Mouse (Mus musculus): ENCODE data around the gene Tmem30b. TPM values are rescaled to one million over a fixed set of nuclear protein-coding genes. Genes with fewer than 3 reads are reported as not detected.
"Not testable (repeated sequence)": the region's sequence is repeated elsewhere in the genome, so short reads cannot be mapped to it uniquely, and the experiment has no call there.

The Tmem30b gene
- polyA plus RNA-seq, 1 experiment from 2014 or later: 2.0 TPM

- no peak overlapping the region for H3K27ac ChIP-seq (replicated peaks)
- H3K4me3 ChIP-seq: no peak overlapping the region
- H3K9ac ChIP-seq (replicated peaks): no peak overlapping the region
- H3K9me3 ChIP-seq: no peaks in the 10 kb centered on the region
- no peaks in the 10 kb centered on the region for H3K36me3 ChIP-seq
- no peaks in the 10 kb centered on the region for H3K27me3 ChIP-seq
- WGBS: 83% methylated on average over 11 of the region's 11 CpGs
- H3K4me2 ChIP-seq (replicated peaks): no peak overlapping the region
- ATAC-seq (ENCODE audit: low FRiP score, low read depth): no peak
- H3K4me1 ChIP-seq: peaks cover 4% of the 10 kb centered on the region; the same call in 1 of the 2 replicates
These were observed 16.6 kb downstream of the Tmem30b start for GRCm38 (mm10) chr12:73529590-73529989.

GRCm38 (mm10) chr12:73529131-73529530 is 17.1 kb downstream of the Tmem30b start:
- H3K36me3 ChIP-seq: no peaks in the 10 kb centered on the region
- no peak overlapping the region for H3K9ac ChIP-seq (replicated peaks)
- H3K4me3 ChIP-seq: no peak overlapping the region
- H3K27ac ChIP-seq (replicated peaks): no peak overlapping the region
- peaks cover 4% of the 10 kb centered on the region; the same call in 1 of the 2 replicates for H3K4me1 ChIP-seq
- no peaks in the 10 kb centered on the region for H3K9me3 ChIP-seq
- ATAC-seq (ENCODE audit: low FRiP score, low read depth): no peak
- no peak overlapping the region for H3K4me2 ChIP-seq (replicated peaks)
- 46% methylated on average over 9 of the region's 9 CpGs for WGBS
- no peaks in the 10 kb centered on the region for H3K27me3 ChIP-seq

GRCm38 (mm10) chr12:73528142-73528541 is 18.1 kb downstream of the Tmem30b start:
- not testable (repeated sequence) for H3K9me3 ChIP-seq; H3K27ac ChIP-seq (replicated peaks); H3K27me3 ChIP-seq; H3K4me2 ChIP-seq (replicated peaks); H3K9ac ChIP-seq (replicated peaks); H3K4me3 ChIP-seq; H3K36me3 ChIP-seq; ATAC-seq (ENCODE audit: low FRiP score, low read depth); H3K4me1 ChIP-seq
- WGBS: 100% methylated on average over 1 of the region's 1 CpGs

- Histone ChIP-seq H3K9ac (replicated peaks) (no peak overlapping the region), H3K36me3 (no peaks in the 10 kb centered on the region), H3K9me3 (no peaks in the 10 kb centered on the region), H3K4me2 (replicated peaks) (no peak overlapping the region), H3K27me3 (no peaks in the 10 kb centered on the region), H3K27ac (replicated peaks) (no peak overlapping the region), H3K4me3 (no peak overlapping the region), H3K4me1 (peaks cover 4% of the 10 kb centered on the region; the same call in 1 of the 2 replicates)
- no peak for ATAC-seq (ENCODE audit: low FRiP score, low read depth)
- WGBS: 74% methylated on average over 8 of the region's 8 CpGs
These were observed 20.8 kb downstream of the Tmem30b start for GRCm38 (mm10) chr12:73525254-73525885.

GRCm38 (mm10) chr12:73523066-73523465 is 23.1 kb downstream of the Tmem30b start:
- ATAC-seq (ENCODE audit: low FRiP score, low read depth): no peak
- H3K9ac ChIP-seq (replicated peaks): no peak overlapping the region
- H3K27me3 ChIP-seq: peaks cover 7% of the 10 kb centered on the region; the same call in 1 of the 2 replicates
- H3K4me1 ChIP-seq: peaks cover 4% of the 10 kb centered on the region; the same call in 1 of the 2 replicates
- no peaks in the 10 kb centered on the region for H3K36me3 ChIP-seq
- H3K27ac ChIP-seq (replicated peaks): no peak overlapping the region
- 85% methylated on average over 12 of the region's 12 CpGs for WGBS
- no peak overlapping the region for H3K4me3 ChIP-seq
- H3K9me3 ChIP-seq: no peaks in the 10 kb centered on the region
- no peak overlapping the region for H3K4me2 ChIP-seq (replicated peaks)

- ATAC-seq (ENCODE audit: low FRiP score, low read depth): no peak
- no peaks in the 10 kb centered on the region for H3K36me3 ChIP-seq
- peaks cover 4% of the 10 kb centered on the region; the same call in 1 of the 2 replicates for H3K4me1 ChIP-seq
- peaks cover 8% of the 10 kb centered on the region for H3K27me3 ChIP-seq
- no peak overlapping the region for H3K4me3 ChIP-seq
- 54% methylated on average over 3 of the region's 3 CpGs for WGBS
- no peaks in the 10 kb centered on the region for H3K9me3 ChIP-seq
- no peak overlapping the region for H3K4me2 ChIP-seq (replicated peaks)
- no peak overlapping the region for H3K27ac ChIP-seq (replicated peaks)
- H3K9ac ChIP-seq (replicated peaks): no peak overlapping the region
These were observed 24.2 kb downstream of the Tmem30b start for GRCm38 (mm10) chr12:73521944-73522343.

GRCm38 (mm10) chr12:73521238-73521841 is 24.9 kb downstream of the Tmem30b start:
- Histone ChIP-seq H3K36me3 (no peaks in the 10 kb centered on the region), H3K4me3 (no peak overlapping the region), H3K4me2 (replicated peaks) (no peak overlapping the region), H3K4me1 (peaks cover 4% of the 10 kb centered on the region; the same call in 1 of the 2 replicates), H3K9ac (replicated peaks) (no peak overlapping the region), H3K27me3 (peaks cover 13% of the 10 kb centered on the region), H3K27ac (replicated peaks) (no peak overlapping the region), H3K9me3 (no peaks in the 10 kb centered on the region)
- 50% methylated on average over 15 of the region's 15 CpGs for WGBS
- ATAC-seq (ENCODE audit: low FRiP score, low read depth): no peak

- WGBS: 76% methylated on average over 12 of the region's 12 CpGs
- no peaks in the 10 kb centered on the region for H3K9me3 ChIP-seq
- no peaks in the 10 kb centered on the region for H3K36me3 ChIP-seq
- H3K4me3 ChIP-seq: no peak overlapping the region
- no peaks in the 10 kb centered on the region for H3K4me1 ChIP-seq
- no peak overlapping the region for H3K27ac ChIP-seq (replicated peaks)
- ATAC-seq (ENCODE audit: low FRiP score, low read depth): no peak
- H3K27me3 ChIP-seq: peaks cover 13% of the 10 kb centered on the region
- no peak overlapping the region for H3K9ac ChIP-seq (replicated peaks)
- H3K4me2 ChIP-seq (replicated peaks): no peak overlapping the region
These were observed 28.4 kb downstream of the Tmem30b start for GRCm38 (mm10) chr12:73517768-73518167.

- Histone ChIP-seq H3K4me2 (replicated peaks) (peak overlapping the region; percentile 22), H3K9ac (replicated peaks) (no peak overlapping the region)
- 41% methylated on average over 15 of the region's 15 CpGs for WGBS
These were observed 29.0 kb downstream of the Tmem30b start for GRCm38 (mm10) chr12:73517022-73517709.

GRCm38 (mm10) chr12:73516516-73516915 is 29.7 kb downstream of the Tmem30b start:
- 90% methylated on average over 8 of the region's 8 CpGs for WGBS

More at GRCm38 (mm10) chr12:73517022-73517709, 29.0 kb downstream of the Tmem30b start:
- Histone ChIP-seq H3K9me3 (no peaks in the 10 kb centered on the region), H3K4me1 (no peaks in the 10 kb centered on the region), H3K4me3 (no peak overlapping the region), H3K36me3 (no peaks in the 10 kb centered on the region), H3K27me3 (peaks cover 13% of the 10 kb centered on the region), H3K27ac (replicated peaks) (no peak overlapping the region)
- ATAC-seq (ENCODE audit: low FRiP score, low read depth): peak; percentile 62; the same call in 1 of the 2 replicates

GRCm38 (mm10) chr12:73514722-73515121 is 31.5 kb downstream of the Tmem30b start:
- 82% methylated on average over 6 of the region's 6 CpGs for WGBS
- Histone ChIP-seq H3K4me2 (replicated peaks) (no peak overlapping the region), H3K9ac (replicated peaks) (no peak overlapping the region), H3K27ac (replicated peaks) (no peak overlapping the region), H3K27me3 (peaks cover 17% of the 10 kb centered on the region), H3K36me3 (no peaks in the 10 kb centered on the region), H3K4me1 (no peaks in the 10 kb centered on the region), H3K4me3 (no peak overlapping the region), H3K9me3 (no peaks in the 10 kb centered on the region)
- ATAC-seq (ENCODE audit: low FRiP score, low read depth): no peak

More at GRCm38 (mm10) chr12:73516516-73516915, 29.7 kb downstream of the Tmem30b start:
- Histone ChIP-seq H3K27me3 (peaks cover 13% of the 10 kb centered on the region), H3K4me3 (no peak overlapping the region), H3K4me2 (replicated peaks) (no peak overlapping the region), H3K4me1 (no peaks in the 10 kb centered on the region), H3K27ac (replicated peaks) (no peak overlapping the region), H3K36me3 (no peaks in the 10 kb centered on the region), H3K9me3 (no peaks in the 10 kb centered on the region), H3K9ac (replicated peaks) (no peak overlapping the region)
- no peak for ATAC-seq (ENCODE audit: low FRiP score, low read depth)

- no peak overlapping the region for H3K4me2 ChIP-seq (replicated peaks)
- no peak for ATAC-seq (ENCODE audit: low FRiP score, low read depth)
- H3K4me3 ChIP-seq: no peak overlapping the region
- H3K9ac ChIP-seq (replicated peaks): no peak overlapping the region
- no peaks in the 10 kb centered on the region for H3K9me3 ChIP-seq
- no peak overlapping the region for H3K27ac ChIP-seq (replicated peaks)
- peaks cover 17% of the 10 kb centered on the region for H3K27me3 ChIP-seq
- WGBS: 92% methylated on average over 10 of the region's 10 CpGs
- no peaks in the 10 kb centered on the region for H3K36me3 ChIP-seq
- no peaks in the 10 kb centered on the region for H3K4me1 ChIP-seq
These were observed 32.2 kb downstream of the Tmem30b start for GRCm38 (mm10) chr12:73513958-73514357.

All from midbrain, embryonic 12.5 days (tissue).